Mouse (Mus musculus): ENCODE data around the gene Oscp1.
A peak's percentile ranks its signal among the peaks of the same experiment; 100 is the strongest.

The Oscp1 gene

GRCm38 (mm10) chr4:126110374-126111152 is 52.2 kb downstream of the Oscp1 start:
- DNase-seq (ENCODE audit: low spot score) = peak; percentile 59

- no peak for DNase-seq (ENCODE audit: low spot score)
Observed at GRCm38 (mm10) chr4:126111153-126111549, 52.8 kb downstream of the Oscp1 start.

- DNase-seq (ENCODE audit: low spot score) = no peak
Observed at GRCm38 (mm10) chr4:126113243-126113642, 54.9 kb downstream of the Oscp1 start.

DNA sequence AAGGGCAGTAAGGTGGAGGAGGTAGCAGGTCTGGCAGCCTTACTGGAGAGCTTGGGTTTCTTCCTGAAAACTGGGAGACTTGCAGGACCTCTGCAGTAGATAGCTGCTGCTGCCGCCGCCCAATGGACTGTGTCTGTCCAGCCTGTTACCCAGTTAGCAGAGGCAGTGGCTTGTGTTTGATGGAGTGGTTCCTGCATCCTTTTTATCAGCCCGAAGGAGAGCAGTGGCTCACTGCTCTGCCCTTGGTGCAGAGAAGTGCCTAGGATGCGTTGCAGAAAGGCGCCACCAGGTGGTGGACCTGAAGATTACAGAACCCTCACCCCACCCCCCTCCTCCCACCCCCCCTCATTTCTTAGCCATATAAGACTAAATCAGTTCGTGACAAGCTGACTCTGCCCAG is 55.6 kb downstream of the Oscp1 start:
- peak; percentile 52 for DNase-seq (ENCODE audit: low spot score)

GRCm38 (mm10) chr4:126115411-126115810 is 57.0 kb downstream of the Oscp1 start:
- DNase-seq (ENCODE audit: low spot score) = no peak

GRCm38 (mm10) chr4:126115871-126116521 is 57.6 kb downstream of the Oscp1 start:
- no peak for DNase-seq (ENCODE audit: low spot score)

- no peak for DNase-seq (ENCODE audit: low spot score)
Observed at GRCm38 (mm10) chr4:126117116-126117515, 58.8 kb downstream of the Oscp1 start.

GRCm38 (mm10) chr4:126118651-126119050 is 60.3 kb downstream of the Oscp1 start:
- DNase-seq (ENCODE audit: low spot score) = no peak

- no peak for DNase-seq (ENCODE audit: low spot score)
Observed at GRCm38 (mm10) chr4:126119051-126119450, 60.7 kb downstream of the Oscp1 start.

GRCm38 (mm10) chr4:126120052-126120451 is 61.7 kb downstream of the Oscp1 start:
- DNase-seq (ENCODE audit: low spot score) = no peak

GRCm38 (mm10) chr4:126120506-126120905 is 62.1 kb downstream of the Oscp1 start:
- no peak for DNase-seq (ENCODE audit: low spot score)

DNA sequence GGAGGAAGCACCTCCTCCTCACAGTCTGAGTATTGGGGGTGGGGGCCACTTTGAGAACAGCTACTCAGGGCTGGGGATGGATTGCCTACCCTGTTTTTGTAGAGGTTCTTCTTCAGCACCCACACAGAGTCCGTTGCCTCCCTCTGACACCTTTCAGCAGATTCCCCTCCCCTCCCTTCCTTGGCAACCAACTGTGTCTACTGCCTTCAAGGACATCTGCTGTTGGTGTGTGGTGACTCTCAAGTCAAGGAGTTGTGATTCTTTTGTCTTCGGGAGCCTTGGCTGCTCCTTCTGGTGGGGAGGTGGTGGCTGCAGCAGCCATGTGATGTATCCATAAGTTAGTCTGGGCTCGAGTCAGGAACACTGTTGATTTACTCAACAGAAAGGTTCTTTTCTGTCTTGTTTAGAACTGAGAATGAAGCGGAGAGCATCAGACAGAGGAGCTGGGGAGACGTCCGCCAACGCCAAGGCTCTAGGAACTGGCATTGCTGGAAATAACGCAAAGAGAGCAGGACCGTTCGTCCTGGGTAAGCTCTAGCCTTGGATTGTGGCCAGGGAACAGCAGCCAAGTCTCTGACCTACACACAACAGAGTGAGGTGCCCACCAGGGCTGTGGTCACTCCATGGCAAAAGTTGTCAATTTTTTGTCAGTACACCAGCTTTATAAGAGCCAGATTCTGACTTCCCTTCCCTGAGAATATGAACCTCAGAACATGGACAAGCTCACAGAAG is 65.1 kb downstream of the Oscp1 start:
- no peak for DNase-seq (ENCODE audit: low spot score)

- no peak for DNase-seq (ENCODE audit: low spot score)
Observed at GRCm38 (mm10) chr4:126130502-126130901, 72.1 kb downstream of the Oscp1 start.

DNA sequence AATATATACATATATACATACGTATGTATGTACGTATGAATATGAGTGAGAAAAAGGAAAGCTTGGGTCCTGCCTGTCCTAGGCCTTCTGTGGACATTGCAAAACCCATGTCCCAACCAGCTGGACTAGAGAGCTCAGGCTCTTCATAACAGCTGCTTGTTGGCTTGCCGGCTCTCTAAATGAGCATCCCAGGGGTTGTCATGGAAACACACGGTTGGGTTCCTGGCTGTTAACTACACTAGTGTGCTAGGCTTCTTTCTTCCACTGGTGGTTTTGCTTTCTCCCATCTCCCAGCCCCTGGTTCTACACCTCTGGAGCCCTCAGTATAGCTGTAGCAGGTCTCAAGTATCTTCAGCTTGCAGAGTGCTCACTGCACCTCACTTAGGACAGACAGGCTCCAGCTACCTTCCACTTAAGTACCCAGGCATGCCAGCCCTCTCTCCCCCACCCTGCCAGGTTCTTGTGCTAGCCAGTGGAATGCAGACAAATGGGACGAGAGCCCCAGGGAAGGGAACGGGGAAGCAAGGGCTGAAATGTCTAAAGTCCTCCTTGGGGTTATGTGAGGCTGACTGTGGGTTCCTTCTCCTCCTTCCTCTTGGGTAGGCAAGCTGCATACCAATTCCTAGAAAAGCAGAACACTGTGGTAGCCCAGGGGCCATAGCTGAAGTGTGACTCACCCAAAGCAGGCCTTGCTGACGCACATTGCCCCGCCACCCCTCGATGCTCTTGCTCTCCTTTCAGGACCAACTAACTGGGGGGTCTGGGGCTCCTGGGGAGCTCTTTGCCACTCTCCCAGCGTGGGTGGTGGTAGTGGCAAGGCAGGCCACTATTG is 73.1 kb downstream of the Oscp1 start:
- DNase-seq (ENCODE audit: low spot score) = no peak

DNA sequence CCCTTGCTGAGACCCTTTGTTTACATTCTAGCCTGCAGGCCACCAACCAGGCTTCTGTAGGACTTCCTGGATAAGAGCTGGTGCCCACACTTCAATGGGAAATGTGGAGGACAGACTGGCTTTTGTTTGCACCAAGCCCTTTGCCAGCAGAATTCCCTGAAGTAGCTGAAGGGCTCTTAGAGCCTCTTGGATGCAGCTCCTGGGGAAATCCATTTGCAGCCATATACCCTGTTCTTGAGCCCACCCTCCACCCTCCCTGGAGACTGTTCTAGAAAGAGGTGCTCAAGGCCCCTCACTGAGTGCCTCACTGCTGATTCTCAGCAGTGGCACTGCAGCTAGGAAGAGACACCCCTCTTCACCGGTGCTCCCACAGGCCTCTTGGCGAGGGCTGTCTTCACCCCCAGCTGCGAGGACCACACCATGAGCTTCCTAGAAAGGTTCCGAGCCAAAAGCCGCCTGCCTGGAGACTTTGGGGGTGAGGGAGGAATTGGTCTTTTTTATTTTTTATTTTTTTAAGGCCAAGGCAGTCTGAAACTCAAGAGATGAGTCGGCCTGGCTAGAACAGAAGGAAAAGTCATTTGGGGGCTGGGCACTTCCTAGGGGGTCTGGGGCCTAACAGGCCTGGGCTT is 74.4 kb downstream of the Oscp1 start:
- DNase-seq (ENCODE audit: low spot score) = no peak

- DNase-seq (ENCODE audit: low spot score) = no peak
Observed at GRCm38 (mm10) chr4:126134236-126134635, 75.9 kb downstream of the Oscp1 start.

DNA sequence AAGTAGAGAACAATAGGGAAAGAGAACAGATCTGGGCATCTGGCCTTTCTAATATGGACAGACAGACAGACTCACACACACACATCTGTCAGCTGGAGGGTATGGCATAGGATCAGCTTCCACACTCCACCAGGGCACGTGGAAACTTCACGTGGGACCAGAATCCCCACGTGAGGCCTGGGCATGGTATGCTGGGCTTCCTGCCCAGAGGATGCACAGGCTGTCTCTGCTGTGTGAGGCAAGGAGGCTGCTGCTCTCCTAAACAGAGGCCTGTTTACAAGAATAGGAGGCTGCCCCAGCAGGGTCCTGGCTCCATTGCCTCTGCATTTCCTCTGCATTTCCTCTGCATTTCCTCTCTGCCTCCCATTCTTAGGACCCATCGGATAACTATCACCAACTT is 76.3 kb downstream of the Oscp1 start:
- no peak for DNase-seq (ENCODE audit: low spot score)

DNA sequence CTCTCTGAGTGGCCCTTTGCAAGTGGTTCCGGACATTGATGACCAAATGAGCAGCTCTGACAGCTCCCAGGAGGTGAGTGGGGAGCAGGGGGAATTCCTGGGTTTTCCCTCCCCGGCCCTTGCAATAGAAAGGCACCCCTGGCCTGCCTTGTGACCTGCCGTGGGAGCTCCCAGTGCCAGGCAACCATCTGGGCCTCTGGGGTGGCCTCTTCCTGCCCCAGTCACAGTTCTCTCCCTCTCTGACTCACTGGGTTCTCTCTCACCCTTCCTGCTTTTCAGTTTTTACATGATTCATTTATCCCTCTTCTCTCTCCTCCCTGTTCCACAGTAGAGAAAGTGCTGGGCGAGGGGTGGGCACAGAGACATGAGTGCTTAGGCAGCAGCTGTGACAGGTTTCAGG is 79.4 kb downstream of the Oscp1 start:
- no peak for DNase-seq (ENCODE audit: low spot score)

- DNase-seq (ENCODE audit: low spot score) = no peak
Observed at GRCm38 (mm10) chr4:126141021-126141420, 82.7 kb downstream of the Oscp1 start.

Measured in ovary, postnatal 14 days (tissue).